Mouse (Mus musculus) kidney, adult 2 months (tissue): Measurements from ENCODE around the gene Phactr1. TPM values are rescaled to one million over a fixed set of nuclear protein-coding genes. Genes with fewer than 3 reads are reported as not detected.
"Not testable (repeated sequence)": the region's sequence is repeated elsewhere in the genome, so short reads cannot be mapped to it uniquely, and the experiment has no call there.

Experiments
- DNase-seq: peaks from one replicate; pipeline ENCODE4 v3.0.0; 2021
- H3K27ac ChIP-seq: fragments of 200-500 bp; 2 replicates; pipeline ENCODE4 v1.5.1; 2012; ENCODE audit warnings: low read depth, low read length, control low read depth, inconsistent platforms; ENCODE audit not compliant: insufficient read depth
- H3K27me3 ChIP-seq: fragments of 200-500 bp; replicated peaks from 2 replicates; pipeline ENCODE4 v1.6.1; 2012; ENCODE audit warnings: mild to moderate bottlenecking, moderate library complexity, low read length, inconsistent platforms; ENCODE audit not compliant: control insufficient read depth, insufficient read depth
- H3K36me3 ChIP-seq: fragments of 200-500 bp; 2 replicates; pipeline ENCODE4 v1.6.1; 2012; ENCODE audit warnings: mild to moderate bottlenecking, moderate library complexity, low read length, inconsistent platforms; ENCODE audit not compliant: control insufficient read depth, insufficient read depth
- H3K4me1 ChIP-seq: fragments of 200-500 bp; 2 replicates; pipeline ENCODE4 v1.6.1; 2011; ENCODE audit warnings: low read length; ENCODE audit not compliant: control insufficient read depth, insufficient read depth
- H3K4me3 ChIP-seq: fragments of 200-500 bp; 2 replicates; pipeline ENCODE4 v1.5.1; 2011; ENCODE audit warnings: mild to moderate bottlenecking, low read depth, low read length, control low read depth; ENCODE audit not compliant: insufficient read depth
- CTCF ChIP-seq: fragments of 200-500 bp; conservative IDR thresholded peaks from 2 replicates; pipeline ENCODE4 v1.5.1; 2011; ENCODE audit warnings: low read depth, mild to moderate bottlenecking, control low read depth, low read length, moderate library complexity, mixed read lengths; ENCODE audit not compliant: insufficient read depth, insufficient read length
- POLR2A ChIP-seq: fragments of 200-500 bp; IDR thresholded peaks from one replicate; pipeline ENCODE4 v1.6.1; 2011; ENCODE audit warnings: low read depth, low read length, control low read depth
- WGBS: fragments of 180-500 bp; shearing (Covaris S2); methylation state at CpG from one replicate; pipeline ENCODE4 v1.1.7; 2018; 5-methylcytosine and 5-hydroxymethylcytosine counted together
- polyA plus RNA-seq: library from polyadenylated mRNA; depleted of rRNA; stranded (reverse); fragments of >200 nt; gene quantifications from 2 replicates; pipeline ENCODE4 v1.2.3, GENCODE M21; 2012

The Phactr1 gene
- polyA plus RNA-seq, 1 experiment, result 8.9 TPM

- no peak for DNase-seq
- no peaks in the 10 kb centered on the region for H3K4me1 ChIP-seq
- H3K27ac ChIP-seq, result no peak overlapping the region
- H3K27me3 ChIP-seq, result no peaks in the 10 kb centered on the region
- TF ChIP-seq CTCF (no peak), POLR2A (no peak)
- H3K36me3 ChIP-seq, result no peaks in the 10 kb centered on the region
- H3K4me3 ChIP-seq, result no peak overlapping the region
- 96% methylated on average over 1 of the region's 1 CpGs for WGBS
These were observed 257.9 kb downstream of the Phactr1 start for GRCm38 (mm10) chr13:42938346-42938745.

DNA sequence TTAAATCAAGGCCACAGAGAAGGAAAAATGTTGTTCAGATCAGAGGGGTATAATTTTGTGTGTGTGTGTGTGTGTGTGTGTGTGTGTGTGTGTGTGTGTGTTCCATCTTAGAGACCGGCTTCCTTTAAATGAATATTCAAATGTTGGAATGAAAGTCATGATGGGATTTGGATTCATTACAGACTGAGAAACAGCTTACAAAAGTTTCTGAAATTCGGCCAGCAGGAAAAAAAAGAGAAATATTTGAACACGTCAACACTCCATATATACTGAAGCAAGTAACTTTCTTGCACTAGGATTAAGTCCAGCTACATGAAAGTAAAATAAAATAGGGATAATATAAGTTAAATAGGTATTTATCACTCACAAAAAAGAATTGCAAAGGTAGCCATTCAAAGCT is 259.8 kb downstream of the Phactr1 start:
- no peak overlapping the region for H3K27ac ChIP-seq
- 86% methylated on average over 3 of the region's 3 CpGs for WGBS
- no peak for DNase-seq
- no peaks in the 10 kb centered on the region for H3K27me3 ChIP-seq
- no peak overlapping the region for H3K4me3 ChIP-seq
- no peaks in the 10 kb centered on the region for H3K36me3 ChIP-seq
- TF ChIP-seq CTCF (no peak), POLR2A (no peak)
- H3K4me1 ChIP-seq, result no peaks in the 10 kb centered on the region

DNA sequence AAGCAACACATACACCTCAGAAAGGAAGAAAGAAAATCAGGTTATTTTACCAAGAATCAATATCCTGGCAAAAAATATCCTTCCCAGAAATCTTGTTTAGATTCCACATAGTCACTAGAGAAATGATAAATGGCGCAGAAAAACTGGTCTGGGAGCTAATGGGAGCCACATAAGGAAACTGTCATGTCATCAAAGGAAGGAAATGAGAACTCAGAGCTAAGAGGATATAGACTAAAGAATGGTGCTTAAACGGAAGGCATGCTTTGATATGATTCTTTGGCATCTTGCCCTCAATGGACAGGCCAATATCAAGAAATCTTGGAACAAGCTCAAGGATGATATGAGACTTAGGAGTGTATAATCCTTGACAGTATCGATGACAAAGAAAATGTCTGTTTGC is 263.7 kb downstream of the Phactr1 start:
- no peaks in the 10 kb centered on the region for H3K36me3 ChIP-seq
- H3K27me3 ChIP-seq, result no peaks in the 10 kb centered on the region
- H3K4me3 ChIP-seq, result no peak overlapping the region
- DNase-seq, result no peak
- WGBS, result 66% methylated on average over 3 of the region's 3 CpGs
- no peaks in the 10 kb centered on the region for H3K4me1 ChIP-seq
- TF ChIP-seq CTCF (no peak), POLR2A (no peak)
- H3K27ac ChIP-seq, result no peak overlapping the region

- H3K36me3 ChIP-seq, H3K4me1 ChIP-seq, H3K4me3 ChIP-seq, DNase-seq, H3K27me3 ChIP-seq, H3K27ac ChIP-seq: not testable (repeated sequence)
- WGBS, result 19% methylated on average over 4 of the region's 4 CpGs
These were observed 264.8 kb downstream of the Phactr1 start for GRCm38 (mm10) chr13:42945201-42945600.

- no peak for DNase-seq
- H3K27me3 ChIP-seq, result no peaks in the 10 kb centered on the region
- H3K27ac ChIP-seq, result no peak overlapping the region
- H3K36me3 ChIP-seq, result no peaks in the 10 kb centered on the region
- H3K4me1 ChIP-seq, result no peaks in the 10 kb centered on the region
- no peak overlapping the region for H3K4me3 ChIP-seq
- TF ChIP-seq CTCF, result no peak
- TF ChIP-seq POLR2A, result no peak
- 69% methylated on average over 10 of the region's 10 CpGs for WGBS
These were observed 268.4 kb downstream of the Phactr1 start for GRCm38 (mm10) chr13:42948717-42949265.

GRCm38 (mm10) chr13:42949336-42949735 is 268.9 kb downstream of the Phactr1 start:
- TF ChIP-seq POLR2A (no peak), CTCF (no peak)
- no peak overlapping the region for H3K4me3 ChIP-seq
- no peaks in the 10 kb centered on the region for H3K36me3 ChIP-seq
- WGBS, result 45% methylated on average over 5 of the region's 5 CpGs
- H3K4me1 ChIP-seq, result no peaks in the 10 kb centered on the region
- no peak overlapping the region for H3K27ac ChIP-seq
- DNase-seq, result no peak
- H3K27me3 ChIP-seq, result no peaks in the 10 kb centered on the region

DNA sequence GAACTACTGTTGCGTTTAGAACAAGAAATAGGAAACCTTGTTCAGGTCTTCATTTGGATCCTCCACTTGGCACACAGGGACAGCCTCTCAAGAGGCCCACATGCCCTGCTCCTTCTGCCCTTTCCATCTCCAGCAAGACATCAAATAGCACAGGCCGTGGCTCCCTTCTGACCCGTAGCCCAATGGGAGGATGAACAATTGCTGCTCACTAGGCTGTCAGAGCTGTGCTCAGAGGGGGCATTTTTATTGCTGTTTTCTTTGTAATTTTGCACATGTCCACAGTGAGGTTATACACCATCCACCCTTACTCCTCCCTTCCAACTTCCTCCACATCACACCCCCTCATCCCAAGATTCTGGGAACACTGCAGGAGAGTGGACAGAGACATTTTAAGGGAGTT is 269.6 kb downstream of the Phactr1 start:
- TF ChIP-seq CTCF (no peak), POLR2A (no peak)
- no peak overlapping the region for H3K27ac ChIP-seq
- H3K4me1 ChIP-seq, result no peaks in the 10 kb centered on the region
- no peaks in the 10 kb centered on the region for H3K36me3 ChIP-seq
- H3K27me3 ChIP-seq, result no peaks in the 10 kb centered on the region
- 79% methylated on average over 3 of the region's 3 CpGs for WGBS
- H3K4me3 ChIP-seq, result no peak overlapping the region
- DNase-seq, result no peak
